Mouse (Mus musculus) liver, adult 10 weeks (tissue): Measurements from ENCODE around the gene Dcbld2. TPM values are rescaled to one million over a fixed set of nuclear protein-coding genes. Genes with fewer than 3 reads are reported as not detected.

ENCODE experiments used
- polyA plus RNA-seq: library from polyadenylated mRNA; stranded (reverse); fragments of 350-450 nt; fragmentation: Illumina TruSeq; extraction: RNeasy Lipid Tissue Mini Kit (QIAGEN cat#74804); gene quantifications from one replicate; pipeline ENCODE4 v1.2.3, GENCODE M21; 2014; ENCODE audit warnings: low read depth, low replicate concordance

Dcbld2 gene
- 1.4 TPM for polyA plus RNA-seq

GRCm38 (mm10) chr16:58408062-58408486 lies at the start of gene Dcbld2:
Dcbld2 (plus strand) TSS chr16:58408443.

Other genes with a start within 250 kb of the Dcbld2 start
- gene St3gal6, start 115.8 kb downstream of the Dcbld2 start, polyA plus RNA-seq, result 20.3 TPM
- not detected for gene Gm813, start 208.5 kb downstream of the Dcbld2 start, polyA plus RNA-seq
- not detected for gene E330017A01Rik, start 230.3 kb downstream of the Dcbld2 start, polyA plus RNA-seq